Mouse (Mus musculus): ENCODE results near the gene Krt20.
A peak's percentile ranks its signal among the peaks of the same experiment; 100 is the strongest.

Gene Krt20

DNA sequence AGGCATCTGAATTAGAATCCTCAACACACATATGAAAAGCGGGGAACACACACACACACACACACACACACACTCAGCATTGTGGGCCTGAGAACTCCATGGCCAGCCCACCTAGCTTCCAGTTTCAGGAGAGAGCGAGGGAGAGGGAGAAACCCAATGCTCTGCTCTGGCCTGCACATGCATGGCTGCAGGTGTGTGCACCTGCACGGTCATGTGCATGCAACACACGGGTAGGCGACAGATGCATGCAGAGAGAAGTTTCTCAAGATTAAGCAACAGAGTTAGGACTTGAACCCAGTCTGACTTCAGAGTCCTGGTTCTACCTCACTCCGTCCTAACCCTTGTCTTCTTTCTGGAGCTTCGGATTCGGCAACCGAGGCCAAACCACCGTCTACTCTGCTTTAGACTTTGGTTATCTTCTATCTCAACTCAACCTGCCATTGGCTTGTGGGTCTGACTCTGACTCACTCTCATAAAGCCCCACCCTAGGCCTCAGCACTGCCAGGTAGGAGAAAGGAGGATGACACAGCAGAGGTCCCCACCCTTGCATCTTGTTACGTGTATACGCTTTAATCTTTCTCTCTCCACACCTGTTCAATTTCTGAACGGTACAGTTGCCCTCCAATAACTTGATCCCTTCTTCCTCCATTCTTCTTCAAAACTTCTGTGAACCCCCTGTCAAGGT is 23.3 kb downstream of the Krt20 start:
- no peak for DNase-seq (ENCODE audit: extremely low read depth, insufficient read length, low spot score)

DNA sequence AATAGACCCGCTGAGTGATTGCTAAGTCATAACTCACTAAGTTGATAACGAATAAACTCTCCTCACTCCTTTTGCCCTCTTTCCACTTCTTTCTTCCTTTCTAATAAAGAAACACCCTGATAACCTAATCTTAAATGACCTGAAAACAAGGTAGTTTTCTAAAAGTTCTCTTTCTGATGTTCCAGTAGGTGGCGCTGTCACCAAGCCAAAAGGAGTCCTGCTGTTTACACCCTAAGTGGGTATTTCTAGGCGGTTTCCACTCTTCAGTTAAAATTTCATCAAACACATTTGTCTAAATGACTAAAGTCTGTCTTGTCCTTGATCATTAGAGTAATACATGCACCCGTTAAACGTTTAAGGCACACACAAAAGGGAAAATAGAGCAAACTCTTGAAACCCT is 24.7 kb downstream of the Krt20 start:
- DNase-seq (ENCODE audit: extremely low read depth, insufficient read length, low spot score), result no peak

DNA sequence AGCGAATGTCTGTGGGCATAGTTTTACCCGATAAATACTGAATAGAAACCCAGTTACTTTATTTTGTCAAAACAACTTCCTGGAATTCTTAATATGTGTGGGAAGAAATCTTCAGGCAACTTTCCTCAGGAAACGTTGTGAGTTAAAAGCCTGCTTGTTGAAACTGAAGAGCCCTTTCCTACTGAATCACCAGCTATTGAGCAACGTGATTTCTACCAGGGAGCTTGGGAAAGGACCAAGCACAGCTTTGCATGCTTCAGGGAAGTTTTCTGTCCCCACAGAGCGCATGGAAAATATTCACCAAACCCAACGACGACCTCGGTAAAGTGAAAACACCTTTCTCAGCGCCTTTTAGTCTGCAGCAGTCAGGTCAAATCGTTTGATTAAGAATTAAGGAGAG is 31.8 kb downstream of the Krt20 start:
- DNase-seq (ENCODE audit: extremely low read depth, insufficient read length, low spot score), result no peak

DNA sequence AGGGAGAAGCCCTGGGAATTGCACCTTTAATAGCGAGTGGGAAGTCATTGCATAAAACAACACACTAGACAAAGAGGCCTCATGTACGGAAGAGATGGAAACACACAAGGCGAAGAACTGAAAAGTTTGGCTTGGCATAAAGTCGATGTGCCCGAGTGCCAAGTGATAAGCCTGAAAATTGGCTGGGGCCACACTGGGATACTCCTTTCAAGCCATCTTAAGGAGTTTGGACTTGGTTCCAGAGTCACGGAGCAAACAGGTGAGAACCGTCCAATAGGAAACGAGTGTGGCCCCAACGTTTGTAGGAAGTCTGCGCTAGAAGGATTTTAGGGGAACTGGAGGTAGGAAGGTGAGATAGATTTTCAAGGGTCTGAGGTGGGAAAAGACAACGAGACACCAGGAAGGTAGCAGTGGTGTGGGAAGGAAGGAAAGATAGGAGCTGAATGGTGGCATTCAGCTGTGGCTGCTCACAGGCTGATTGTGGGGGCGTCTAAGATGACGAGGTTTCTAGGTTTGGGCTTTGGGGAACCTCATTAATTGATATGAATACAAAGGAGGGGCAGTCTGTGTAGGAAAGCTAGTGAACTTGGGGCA is 37.9 kb downstream of the Krt20 start:
- no peak for DNase-seq (ENCODE audit: extremely low read depth, insufficient read length, low spot score)

DNA sequence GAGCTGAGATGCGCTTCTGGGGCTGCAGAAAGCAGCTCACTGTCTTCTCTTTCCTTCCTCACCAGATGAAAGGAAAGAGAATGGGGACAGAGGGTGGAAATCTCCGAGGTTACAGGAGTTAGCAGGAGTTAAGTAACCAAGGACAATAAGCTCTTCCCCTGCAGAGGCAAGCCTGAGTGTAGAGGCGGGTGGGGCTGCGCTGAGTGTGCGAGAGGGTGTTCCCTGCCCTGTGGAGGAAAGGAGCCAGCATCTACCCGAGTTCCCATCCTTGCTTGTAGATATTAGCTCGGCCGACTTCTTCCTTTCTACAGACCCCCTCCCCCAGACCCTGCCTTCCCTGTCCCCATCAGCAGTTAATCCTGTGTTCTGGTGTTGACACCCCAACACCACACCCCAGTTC is 39.1 kb downstream of the Krt20 start:
- DNase-seq (ENCODE audit: extremely low read depth, insufficient read length, low spot score), result no peak

DNA sequence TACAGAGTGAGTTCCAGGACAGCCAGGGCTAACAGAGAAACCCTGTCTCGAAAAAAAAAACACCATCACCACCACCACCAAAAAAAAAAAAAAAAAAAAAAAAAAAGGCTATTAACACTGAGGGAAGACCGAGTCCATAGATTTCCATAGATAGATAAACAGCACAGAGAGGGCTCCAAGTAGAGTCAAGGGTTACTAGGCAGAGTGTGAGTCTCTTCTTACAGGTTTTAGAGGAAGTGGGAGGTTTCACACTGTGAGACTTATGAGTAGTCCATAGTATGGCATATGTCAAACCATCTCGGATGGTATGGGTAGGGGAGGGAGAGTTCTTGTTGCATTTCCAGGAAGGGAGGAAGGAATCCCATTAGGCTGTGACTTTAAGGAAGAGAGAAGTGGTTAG is 39.9 kb downstream of the Krt20 start:
- DNase-seq (ENCODE audit: extremely low read depth, insufficient read length, low spot score), result no peak

DNA sequence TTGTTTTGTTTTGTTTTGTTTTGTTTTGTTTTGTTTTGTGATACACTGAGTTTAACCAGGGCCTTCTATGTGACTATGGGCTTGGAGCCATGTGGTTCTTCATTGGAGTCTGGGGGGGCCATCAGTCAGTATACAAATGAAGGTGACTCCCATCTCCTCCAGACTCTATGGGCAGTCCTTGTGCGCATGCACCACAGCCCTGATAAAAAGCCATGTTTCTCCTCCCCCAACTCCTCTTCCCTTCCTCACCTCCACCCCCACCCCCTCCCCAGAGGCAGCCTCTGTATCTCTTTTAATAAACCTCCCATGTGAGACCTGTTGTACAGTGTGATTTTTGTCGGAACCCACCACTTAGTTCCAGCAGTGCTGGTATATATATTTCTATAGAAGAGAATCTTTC is 41.3 kb downstream of the Krt20 start:
- no peak for DNase-seq (ENCODE audit: extremely low read depth, insufficient read length, low spot score)

DNA sequence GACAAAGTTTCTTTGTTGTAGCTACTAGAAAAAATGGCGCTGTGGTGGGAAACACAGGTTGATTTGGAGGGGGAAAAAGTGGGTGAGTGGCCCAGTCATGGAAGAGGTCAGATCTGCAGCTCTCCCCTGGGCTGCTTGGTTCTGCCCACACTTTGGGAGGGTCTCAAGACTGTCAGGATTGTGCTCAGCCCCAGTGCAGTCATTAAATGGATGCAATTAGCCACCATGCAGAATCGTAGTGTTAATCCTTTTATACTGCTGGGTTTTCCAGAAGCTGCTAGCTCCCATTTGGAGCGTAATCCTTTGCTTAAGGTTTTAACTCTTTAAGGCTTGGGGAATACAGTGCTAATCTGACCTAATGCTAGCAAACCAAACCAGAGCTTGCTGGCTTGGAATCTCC is 41.9 kb downstream of the Krt20 start:
- DNase-seq (ENCODE audit: extremely low read depth, insufficient read length, low spot score), result no peak

DNA sequence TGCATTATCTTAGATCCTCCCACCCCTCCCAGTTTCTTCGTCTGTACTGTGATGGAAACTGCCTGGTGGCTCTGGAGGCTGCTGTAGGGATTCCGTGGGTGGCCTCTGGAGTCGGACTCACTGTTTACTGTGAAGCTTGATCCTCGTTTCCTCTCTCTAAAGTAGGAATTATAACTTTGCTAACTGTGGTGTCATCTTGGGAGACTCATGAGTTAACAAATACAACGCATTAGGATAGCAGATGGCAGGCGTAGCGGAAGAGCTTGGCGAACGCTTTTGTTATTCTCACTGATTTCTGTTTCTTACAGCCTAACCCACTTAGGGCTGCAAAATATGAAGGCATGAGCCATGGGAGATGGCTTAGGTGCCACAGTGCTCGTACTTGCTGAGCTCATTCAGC is 45.5 kb downstream of the Krt20 start:
- no peak for DNase-seq (ENCODE audit: extremely low read depth, insufficient read length, low spot score)

DNA sequence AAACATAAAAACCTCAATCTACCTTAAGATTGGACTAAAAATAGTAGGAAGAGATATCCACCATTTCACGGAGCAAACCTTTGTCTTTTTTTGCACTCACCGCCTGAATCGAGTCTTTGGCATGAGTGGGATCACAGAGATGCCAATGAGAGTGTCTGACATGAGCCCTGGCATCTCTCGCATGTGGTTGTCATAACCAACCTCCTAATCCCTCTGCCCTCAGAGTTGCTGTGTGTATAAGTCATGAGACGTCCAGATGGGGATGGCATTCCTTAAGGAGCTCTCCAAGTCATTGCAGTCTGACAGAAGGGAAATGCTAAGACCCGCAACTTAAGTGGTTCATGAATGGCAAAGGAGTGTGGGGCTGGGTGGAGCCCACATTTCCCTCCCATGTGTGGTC is 46.6 kb downstream of the Krt20 start:
- DNase-seq (ENCODE audit: extremely low read depth, insufficient read length, low spot score), result no peak

DNA sequence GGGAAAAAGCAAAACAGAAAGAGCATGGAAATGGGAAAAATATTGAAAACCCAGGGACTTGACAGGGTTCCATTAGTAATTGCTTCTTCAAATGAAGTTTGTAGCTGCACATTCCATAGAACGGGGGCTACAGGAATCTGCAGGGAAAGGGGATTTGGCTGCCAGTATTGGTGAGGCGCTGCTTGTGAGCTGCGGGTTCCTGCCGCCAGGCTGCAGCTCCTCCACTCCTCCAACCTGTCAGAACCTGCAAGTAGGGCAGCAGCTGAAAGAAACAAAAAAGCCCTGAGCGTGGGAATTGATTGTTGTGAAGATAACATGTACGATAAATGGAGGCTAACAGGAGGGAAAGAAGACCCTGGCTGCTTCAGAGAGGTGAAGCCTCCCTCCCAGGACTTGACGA is 47.1 kb downstream of the Krt20 start:
- DNase-seq (ENCODE audit: extremely low read depth, insufficient read length, low spot score), result no peak

DNA sequence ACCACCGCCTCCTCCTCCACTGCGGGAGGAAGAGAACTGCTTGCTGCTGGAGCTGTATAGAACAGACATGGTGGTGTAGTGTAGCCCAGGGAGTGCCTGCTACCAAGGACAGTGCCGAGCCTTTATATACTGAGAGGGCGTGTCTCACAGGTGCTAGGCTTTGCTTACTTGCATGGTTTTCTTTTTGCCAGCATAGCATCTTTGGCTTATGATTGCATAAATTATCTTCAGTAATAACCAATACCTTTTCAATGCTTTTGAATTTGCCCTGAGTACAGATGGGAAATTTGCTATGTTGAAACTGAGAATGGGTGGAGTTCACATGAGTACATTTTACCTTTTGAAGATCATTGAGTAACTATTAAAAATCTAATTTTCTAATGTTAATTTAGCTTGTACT is 48.7 kb downstream of the Krt20 start, which contains the start of gene Krt10:
Krt10 (minus strand) TSS at position 101 of the 400 bp plus-strand sequence.
- no peak for DNase-seq (ENCODE audit: extremely low read depth, insufficient read length, low spot score)

DNA sequence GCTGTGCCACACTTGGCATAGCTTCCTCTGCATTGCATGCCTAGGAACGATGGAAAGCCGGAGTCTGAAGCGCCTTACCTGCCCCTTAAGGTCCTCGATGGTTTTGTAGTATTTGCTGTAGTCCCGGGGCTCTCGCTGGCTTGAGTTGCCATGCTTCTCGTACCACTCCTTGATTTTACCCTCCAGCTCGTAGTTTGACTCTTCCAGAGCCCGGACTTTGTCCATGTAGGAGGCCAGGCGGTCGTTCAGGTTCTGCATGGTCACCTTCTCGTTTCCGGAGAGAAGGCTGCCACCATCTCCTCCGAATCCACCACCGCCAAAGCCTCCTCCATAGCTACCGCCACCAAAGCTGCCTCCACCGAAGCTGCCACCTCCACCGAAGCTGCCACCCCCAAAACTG is 49.3 kb downstream of the Krt20 start:
- DNase-seq (ENCODE audit: extremely low read depth, insufficient read length, low spot score), result no peak

DNA sequence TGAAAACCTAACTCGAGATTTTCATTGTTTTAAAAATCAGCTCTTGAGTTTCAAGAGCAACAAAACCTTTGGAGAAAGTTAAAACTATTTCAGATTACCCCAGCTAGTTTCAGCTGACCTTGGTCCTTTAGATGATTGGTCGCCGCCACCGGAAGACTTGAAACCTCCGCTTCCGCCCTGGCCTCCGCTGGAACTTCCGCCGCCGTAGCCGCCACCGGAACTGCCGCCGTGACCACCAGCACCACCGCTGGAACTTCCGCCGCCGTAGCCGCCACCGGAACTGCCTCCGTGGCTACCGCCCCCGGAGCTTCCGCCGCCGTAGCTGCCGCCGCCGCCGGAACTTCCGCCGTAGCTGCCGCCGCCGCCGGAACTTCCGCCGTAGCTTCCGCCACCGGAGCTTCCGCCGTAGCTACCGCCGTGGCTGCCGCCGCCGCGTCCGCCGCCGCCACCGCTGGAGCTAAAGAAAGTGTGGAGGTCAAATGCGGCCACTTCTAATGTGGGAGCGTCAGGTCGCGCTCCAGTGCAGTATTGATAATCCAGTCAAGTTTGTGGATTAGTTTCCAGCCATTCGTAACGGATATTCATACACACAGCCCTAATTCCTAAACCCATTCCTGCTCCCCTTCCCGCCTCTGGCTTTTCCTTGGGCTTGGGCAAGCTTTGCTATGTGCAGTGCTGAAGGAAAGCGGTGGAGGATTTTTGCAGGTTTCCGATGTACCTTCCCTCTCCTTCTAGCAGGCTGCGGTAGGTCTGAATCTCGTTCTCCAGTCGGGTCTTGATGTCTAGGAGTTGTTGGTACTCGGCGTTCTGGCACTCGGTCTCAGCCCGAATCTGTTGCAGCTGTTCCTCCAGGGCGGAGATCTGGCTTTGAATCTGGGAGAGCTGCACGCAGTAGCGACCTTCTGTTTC is 51.9 kb downstream of the Krt20 start:
- DNase-seq (ENCODE audit: extremely low read depth, insufficient read length, low spot score), result peak; percentile 86

DNA sequence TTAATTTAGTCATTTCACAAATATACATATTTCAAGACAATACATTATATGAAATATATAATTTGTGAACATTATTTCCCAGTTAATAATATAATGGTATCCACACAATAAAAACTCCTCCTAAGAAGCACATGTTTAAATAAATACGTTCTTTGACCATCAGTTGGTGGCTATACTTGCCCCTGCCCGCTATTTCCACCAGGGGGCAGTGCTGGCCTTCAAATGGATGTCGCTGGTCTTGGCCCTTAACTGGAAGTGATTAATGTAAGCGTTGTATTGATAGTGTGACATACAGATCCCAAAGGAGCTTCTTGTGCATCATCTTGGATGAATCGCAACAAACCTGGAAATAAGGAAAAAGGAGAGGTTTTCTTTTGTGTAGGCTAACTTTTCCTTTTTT is 58.4 kb downstream of the Krt20 start:
- peak; percentile 20 for DNase-seq (ENCODE audit: extremely low read depth, insufficient read length, low spot score)

Measured in 3134 (cell line).